Mouse (Mus musculus) brain, embryonic 18.5 days (tissue): ENCODE measurements around the gene Atf6b.

ENCODE experiments used
- DNase-seq: peaks from one replicate; pipeline ENCODE4 v3.0.0-alpha.2; 2012; ENCODE audit warnings: low read depth, low spot score

Gene Atf6b

DNA sequence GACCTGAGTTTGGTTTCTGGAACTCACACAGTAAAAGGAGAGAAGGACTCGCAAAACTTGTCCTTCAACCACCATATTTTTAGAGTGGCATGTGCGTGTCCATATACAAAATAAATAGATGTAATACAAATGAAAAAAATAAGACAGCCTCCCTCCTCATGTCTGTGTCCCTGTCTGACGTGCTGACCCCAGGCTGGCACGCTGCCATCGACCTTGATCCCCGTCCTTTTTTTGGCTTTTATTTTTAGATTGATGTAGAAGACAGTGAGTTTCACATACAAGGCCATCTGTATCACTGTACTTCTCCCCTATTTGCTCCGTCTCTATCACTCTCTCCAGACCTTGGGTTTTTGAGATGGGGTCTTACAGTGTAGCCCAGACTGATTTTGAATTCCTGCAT lies 17.5 kb downstream of the Atf6b start:
- DNase-seq, result no peak

GRCm38 (mm10) chr17:34670235-34670634 lies 23.3 kb downstream of the Atf6b start, which contains the start of gene Tnxb:
Tnxb (plus strand) TSS chr17:34670535.
- no peak for DNase-seq

GRCm38 (mm10) chr17:34671151-34672066 lies 24.5 kb downstream of the Atf6b start:
- DNase-seq, result no peak

DNA sequence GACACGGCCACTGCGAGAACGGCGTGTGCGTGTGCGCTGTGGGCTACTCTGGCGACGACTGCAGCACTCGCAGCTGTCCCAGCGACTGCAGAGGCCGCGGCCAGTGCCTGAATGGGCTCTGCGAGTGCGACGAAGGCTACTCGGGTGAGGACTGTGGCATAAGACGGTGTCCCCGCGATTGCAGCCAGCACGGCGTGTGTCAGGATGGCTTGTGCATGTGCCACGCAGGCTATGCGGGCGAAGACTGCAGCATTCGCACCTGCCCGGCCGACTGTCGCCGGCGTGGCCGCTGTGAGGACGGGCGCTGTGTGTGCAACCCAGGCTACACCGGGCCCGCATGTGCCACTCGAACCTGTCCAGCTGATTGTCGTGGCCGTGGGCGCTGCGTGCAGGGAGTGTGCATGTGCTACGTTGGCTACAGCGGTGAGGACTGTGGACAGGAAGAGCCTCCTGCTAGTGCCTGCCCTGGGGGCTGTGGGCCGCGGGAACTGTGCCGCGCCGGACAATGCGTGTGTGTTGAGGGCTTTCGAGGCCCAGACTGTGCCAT lies 25.4 kb downstream of the Atf6b start:
- no peak for DNase-seq

DNA sequence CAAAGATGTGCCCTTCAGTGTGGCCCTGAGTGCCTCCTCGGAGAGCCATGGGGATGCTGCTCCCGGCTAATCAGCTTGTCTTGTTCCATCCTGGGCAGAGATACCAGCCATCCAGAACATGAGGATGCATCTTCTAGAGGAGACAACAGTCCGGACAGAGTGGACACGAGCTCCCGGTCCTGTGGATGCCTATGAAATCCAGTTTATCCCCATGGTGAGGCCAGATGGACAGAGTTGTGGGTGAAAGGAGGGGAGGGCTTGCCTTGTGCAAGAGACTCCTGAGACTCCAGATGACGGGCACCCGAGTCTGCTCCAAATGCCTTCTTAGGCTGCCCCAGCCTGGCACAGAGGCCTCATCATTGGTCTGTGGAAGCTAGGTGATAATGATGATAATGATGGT lies 26.2 kb downstream of the Atf6b start:
- no peak for DNase-seq

DNA sequence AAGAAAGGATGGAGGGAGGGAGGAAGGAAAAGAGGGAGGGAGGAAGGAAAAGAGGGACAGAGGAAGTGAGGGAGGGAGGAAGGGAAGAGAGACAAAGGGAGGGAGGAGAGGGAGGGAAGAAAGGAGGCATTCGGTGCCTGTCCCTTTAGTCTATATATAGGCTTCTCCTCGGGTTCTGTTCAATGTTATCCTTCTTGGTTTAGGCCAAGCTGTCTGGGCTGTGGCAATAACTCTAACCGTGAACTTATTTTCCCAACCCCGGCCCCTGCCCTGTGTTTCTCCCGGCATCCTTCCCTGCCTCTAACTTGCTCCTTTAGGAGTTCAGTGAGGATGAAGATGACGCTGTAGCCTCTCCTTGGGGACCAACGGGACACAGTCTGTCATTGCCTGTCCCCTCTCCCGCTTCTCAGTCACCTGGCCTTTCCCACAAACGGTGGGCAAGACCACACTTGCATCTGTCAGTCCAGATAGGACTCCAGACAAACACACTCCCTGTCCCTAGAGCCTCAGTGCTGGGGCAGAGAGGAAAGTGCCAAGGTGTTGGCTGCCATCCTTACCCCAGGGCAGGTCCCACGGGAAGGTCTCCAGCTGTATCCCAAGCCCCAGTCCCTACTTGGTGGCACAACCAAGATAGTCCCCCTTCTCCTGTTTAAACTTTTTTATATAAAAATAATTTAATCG lies 27.7 kb downstream of the Atf6b start:
- DNase-seq, result no peak

- DNase-seq, result no peak
Observed at GRCm38 (mm10) chr17:34675205-34676092, 28.5 kb downstream of the Atf6b start.

DNA sequence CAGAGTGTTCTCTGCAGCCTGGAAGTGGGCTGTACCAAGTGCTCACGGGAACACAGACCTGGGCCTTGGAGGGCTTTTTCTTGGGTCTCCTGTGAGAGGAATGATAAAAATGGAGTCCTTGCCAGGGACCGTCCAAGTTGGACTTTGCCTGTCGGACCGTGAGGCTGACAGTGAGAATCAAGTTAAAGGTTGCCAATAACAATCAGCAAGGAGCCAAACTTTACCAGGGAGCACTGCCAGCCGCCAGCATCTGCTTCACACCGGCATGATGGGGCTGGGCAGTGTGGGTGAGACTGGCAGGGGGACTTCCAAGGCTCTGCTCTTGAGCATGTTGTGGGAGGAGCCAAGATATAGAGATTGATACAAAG lies 29.1 kb downstream of the Atf6b start:
- DNase-seq, result no peak

GRCm38 (mm10) chr17:34676671-34677070 lies 29.7 kb downstream of the Atf6b start:
- DNase-seq, result no peak

GRCm38 (mm10) chr17:34680191-34680590 lies 33.2 kb downstream of the Atf6b start:
- no peak for DNase-seq

DNA sequence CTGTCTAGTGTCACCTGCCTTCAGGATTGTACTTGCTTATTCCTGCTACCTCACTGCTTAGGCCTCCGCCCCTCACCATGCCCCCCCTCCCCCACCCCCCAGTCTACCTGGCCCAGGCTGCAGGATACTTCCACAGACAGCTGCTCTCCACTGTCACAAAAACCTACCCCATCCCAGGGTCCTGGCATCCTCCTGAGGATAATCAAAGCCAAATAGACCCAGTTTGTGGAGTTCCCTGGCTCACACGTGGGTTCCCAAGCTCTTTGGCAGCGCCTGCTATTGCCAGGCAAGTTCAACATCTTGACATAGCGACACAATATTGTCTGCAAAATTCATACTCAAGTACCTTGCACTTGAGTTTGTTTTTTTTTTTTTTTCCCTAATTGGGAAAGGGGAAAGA lies 33.7 kb downstream of the Atf6b start:
- DNase-seq, result no peak

DNA sequence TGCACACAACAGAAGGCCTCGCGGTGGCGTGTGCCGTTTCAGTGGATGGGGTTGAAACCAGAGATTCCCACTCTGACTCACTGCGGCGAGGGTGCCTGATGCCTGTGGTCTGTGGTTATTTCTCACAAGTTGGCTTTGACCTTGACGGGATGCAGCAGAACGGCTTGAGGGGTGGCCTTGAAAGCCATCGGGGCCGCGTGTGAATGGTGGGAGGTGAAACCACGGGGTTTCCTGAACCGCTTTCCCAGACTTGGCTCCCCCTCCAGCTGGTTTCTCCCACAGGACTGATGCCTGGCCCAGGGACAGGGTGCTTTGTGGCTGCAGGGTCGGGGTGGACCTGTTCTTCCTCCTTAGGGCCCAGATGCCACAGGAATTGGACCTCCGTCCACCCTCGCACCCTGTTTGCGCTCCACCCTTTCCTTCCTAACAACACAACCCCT lies 34.2 kb downstream of the Atf6b start:
- no peak for DNase-seq

- no peak for DNase-seq
Observed at GRCm38 (mm10) chr17:34681881-34682536, 35.1 kb downstream of the Atf6b start.

GRCm38 (mm10) chr17:34683179-34683578 lies 36.2 kb downstream of the Atf6b start:
- DNase-seq, result no peak

GRCm38 (mm10) chr17:34683686-34684220 lies 36.8 kb downstream of the Atf6b start:
- DNase-seq, result no peak

- no peak for DNase-seq
Observed at GRCm38 (mm10) chr17:34684253-34684893, 37.4 kb downstream of the Atf6b start.

- DNase-seq, result no peak
Observed at GRCm38 (mm10) chr17:34685120-34686110, 38.5 kb downstream of the Atf6b start.

GRCm38 (mm10) chr17:34688889-34689288 lies 41.9 kb downstream of the Atf6b start:
- DNase-seq, result no peak

DNA sequence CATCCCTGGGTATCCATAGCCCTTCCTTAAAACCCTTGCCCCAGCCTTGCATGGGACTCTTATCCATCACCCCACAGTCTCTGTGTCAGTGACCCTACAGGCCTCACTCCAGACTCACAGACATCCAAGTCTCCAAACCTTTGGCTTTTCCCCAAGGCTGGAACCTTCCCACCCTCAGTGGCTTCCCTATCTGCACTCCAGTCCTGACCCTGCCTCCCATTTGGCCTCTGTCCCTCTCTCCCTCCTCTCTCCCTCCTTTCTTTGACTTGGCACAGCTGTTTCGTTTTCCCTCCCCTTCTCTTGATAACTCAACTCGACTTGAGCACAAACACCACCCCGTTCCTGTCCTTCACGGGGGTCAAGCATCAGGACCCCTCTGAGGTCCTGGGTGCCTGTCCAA lies 43.5 kb downstream of the Atf6b start:
- no peak for DNase-seq
